Mouse (Mus musculus): Measurements from ENCODE around the gene Ift140. TPM values are rescaled to one million over a fixed set of nuclear protein-coding genes. Genes with fewer than 3 reads are reported as not detected.
A peak's percentile ranks its signal among the peaks of the same experiment; 100 is the strongest.
"Not testable (repeated sequence)": the region's sequence is repeated elsewhere in the genome, so short reads cannot be mapped to it uniquely, and the experiment has no call there.

The Ift140 gene
- polyA plus RNA-seq, 1 experiment from 2014 or later, result 19.1 TPM

DNA sequence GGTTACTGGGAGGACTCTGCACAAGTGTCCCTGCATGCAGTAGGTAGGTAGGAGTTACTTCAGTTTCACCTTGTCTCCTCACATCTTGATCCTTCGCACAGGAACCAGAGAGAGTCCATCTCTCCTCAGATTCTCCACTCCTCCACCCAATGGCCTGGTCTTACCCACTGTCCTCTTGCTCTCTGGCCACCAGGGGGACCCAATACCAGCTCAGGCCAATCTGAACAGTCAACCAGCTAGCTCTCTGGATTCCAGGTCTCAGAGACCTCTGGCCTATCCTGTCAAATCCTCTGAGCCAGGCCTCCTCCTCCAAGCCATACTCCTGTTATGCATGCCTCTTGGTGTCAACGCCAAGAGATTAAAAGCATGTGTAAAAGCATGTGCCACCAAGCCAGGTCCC lies 93.7 kb downstream of the Ift140 start:
- no peaks in the 10 kb centered on the region for H3K9me3 ChIP-seq
- H3K4me2 ChIP-seq (replicated peaks), result no peak overlapping the region
- peaks cover 9% of the 10 kb centered on the region for H3K4me1 ChIP-seq (replicated peaks)
- no peak for ATAC-seq
- no peak overlapping the region for H3K9ac ChIP-seq (replicated peaks)
- 80% methylated on average over 2 of the region's 2 CpGs for WGBS
- peaks cover 88% of the 10 kb centered on the region for H3K36me3 ChIP-seq
- H3K27ac ChIP-seq, result no peak overlapping the region
- H3K27me3 ChIP-seq, result no peaks in the 10 kb centered on the region
- no peak overlapping the region for H3K4me3 ChIP-seq (replicated peaks)

- Histone ChIP-seq H3K27me3 (no peaks in the 10 kb centered on the region), H3K9ac (replicated peaks) (no peak overlapping the region), H3K4me2 (replicated peaks) (no peak overlapping the region), H3K36me3 (peaks cover 78% of the 10 kb centered on the region), H3K27ac (no peak overlapping the region), H3K9me3 (no peaks in the 10 kb centered on the region), H3K4me1 (replicated peaks) (peaks cover 16% of the 10 kb centered on the region), H3K4me3 (replicated peaks) (no peak overlapping the region)
- ATAC-seq, result no peak
- 97% methylated on average over 6 of the region's 6 CpGs for WGBS
Measured at GRCm38 (mm10) chr17:25110590-25110989, 94.7 kb downstream of the Ift140 start.

DNA sequence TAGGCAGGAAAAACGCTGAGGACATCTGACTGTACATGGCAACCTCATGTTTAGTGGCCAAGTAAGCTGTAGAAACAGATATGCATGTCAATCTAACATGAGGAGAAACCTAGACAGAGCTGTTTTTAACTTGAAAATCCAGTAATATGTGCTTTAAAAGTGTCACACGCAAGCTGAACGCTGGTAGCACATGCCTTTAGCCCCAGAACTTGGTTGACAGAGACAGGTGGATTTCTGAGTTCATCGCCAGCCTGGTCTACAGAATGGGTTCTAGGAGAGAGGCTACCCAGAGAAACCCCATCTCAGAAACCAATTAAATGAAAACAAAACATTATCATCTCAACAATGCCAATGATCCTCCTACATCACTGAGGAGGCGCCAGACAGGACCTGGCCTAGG lies 95.3 kb downstream of the Ift140 start:
- no peaks in the 10 kb centered on the region for H3K9me3 ChIP-seq
- peaks cover 19% of the 10 kb centered on the region for H3K4me1 ChIP-seq (replicated peaks)
- no peak overlapping the region for H3K27ac ChIP-seq
- no peak overlapping the region for H3K9ac ChIP-seq (replicated peaks)
- no peak overlapping the region for H3K4me3 ChIP-seq (replicated peaks)
- 95% methylated on average over 5 of the region's 5 CpGs for WGBS
- no peaks in the 10 kb centered on the region for H3K27me3 ChIP-seq
- H3K4me2 ChIP-seq (replicated peaks), result no peak overlapping the region
- peaks cover 72% of the 10 kb centered on the region for H3K36me3 ChIP-seq
- ATAC-seq, result no peak

DNA sequence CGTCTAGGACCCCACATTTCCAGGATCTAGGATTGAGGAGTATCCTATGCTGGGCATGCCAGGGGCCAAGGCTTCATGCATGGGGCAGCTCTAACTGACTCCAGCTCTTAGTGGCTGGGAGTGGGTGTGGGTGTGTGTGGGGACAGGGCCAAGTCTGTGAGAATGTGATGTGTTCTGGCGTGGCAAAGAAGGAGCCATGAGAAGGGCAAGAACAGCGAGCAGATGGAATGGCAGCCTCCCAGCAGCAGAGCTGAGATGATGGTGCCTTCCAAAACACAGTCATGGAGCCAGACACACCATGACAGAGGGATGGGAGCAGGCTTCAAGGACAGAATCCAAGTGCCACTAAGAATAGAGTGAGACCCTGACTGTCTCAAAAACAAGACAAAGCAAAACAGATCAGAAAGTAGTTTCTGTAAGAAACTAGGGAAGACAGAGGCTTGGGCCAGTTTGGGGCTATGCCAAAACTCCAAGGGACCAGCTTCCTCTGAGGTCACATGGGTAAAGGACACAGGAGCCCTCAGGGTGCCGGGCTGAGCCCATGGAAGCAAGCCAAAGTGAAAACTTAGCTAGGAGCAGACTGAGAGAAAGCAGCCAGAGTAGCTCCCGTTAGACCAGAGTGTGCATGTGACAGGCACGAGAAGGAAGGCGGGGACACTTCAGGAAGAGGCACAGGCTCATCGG lies 96.0 kb downstream of the Ift140 start:
- Histone ChIP-seq H3K27me3 (no peaks in the 10 kb centered on the region), H3K9ac (replicated peaks) (no peak overlapping the region), H3K27ac (no peak overlapping the region), H3K9me3 (no peaks in the 10 kb centered on the region), H3K4me1 (replicated peaks) (peaks cover 22% of the 10 kb centered on the region), H3K36me3 (peaks cover 65% of the 10 kb centered on the region), H3K4me2 (replicated peaks) (no peak overlapping the region), H3K4me3 (replicated peaks) (no peak overlapping the region)
- WGBS, result 94% methylated on average over 8 of the region's 8 CpGs
- no peak for ATAC-seq

DNA sequence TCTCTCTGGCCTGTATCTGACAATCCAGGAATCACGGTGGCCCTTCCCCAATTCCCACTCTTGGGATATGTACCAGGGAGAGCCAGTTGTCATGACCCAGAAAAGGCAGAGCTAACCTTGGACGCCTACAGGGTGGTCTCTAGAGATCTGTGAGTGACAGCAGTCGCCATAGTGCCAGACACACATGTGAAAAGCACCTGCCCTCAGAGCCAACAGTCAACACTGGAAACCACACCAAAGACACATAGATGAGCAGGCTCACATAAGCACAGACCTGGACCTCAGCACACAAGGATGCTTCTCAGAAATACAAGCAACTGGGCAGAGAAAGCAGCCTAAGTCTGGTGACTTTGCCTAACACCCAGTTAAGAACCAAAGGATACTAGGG lies 96.5 kb downstream of the Ift140 start:
- ATAC-seq, result no peak
- H3K4me2 ChIP-seq (replicated peaks), result no peak overlapping the region
- H3K9ac ChIP-seq (replicated peaks), result no peak overlapping the region
- H3K4me1 ChIP-seq (replicated peaks), result peaks cover 22% of the 10 kb centered on the region
- H3K4me3 ChIP-seq (replicated peaks), result no peak overlapping the region
- 88% methylated on average over 3 of the region's 3 CpGs for WGBS
- H3K36me3 ChIP-seq, result peaks cover 60% of the 10 kb centered on the region
- no peaks in the 10 kb centered on the region for H3K9me3 ChIP-seq
- H3K27ac ChIP-seq, result no peak overlapping the region
- no peaks in the 10 kb centered on the region for H3K27me3 ChIP-seq

- Histone ChIP-seq H3K4me1 (replicated peaks) (peaks cover 22% of the 10 kb centered on the region), H3K27me3 (peaks cover 6% of the 10 kb centered on the region; the same call in 1 of the 2 replicates), H3K9ac (replicated peaks) (peak overlapping the region; percentile 78), H3K4me3 (replicated peaks) (peak overlapping the region; percentile 59), H3K27ac (peak overlapping the region; percentile 84), H3K36me3 (peaks cover 36% of the 10 kb centered on the region), H3K9me3 (no peaks in the 10 kb centered on the region), H3K4me2 (replicated peaks) (peak overlapping the region; percentile 91)
- peak; percentile 71 for ATAC-seq
- WGBS, result 13% methylated on average over 23 of the region's 23 CpGs
Measured at GRCm38 (mm10) chr17:25114908-25115645, 99.2 kb downstream of the Ift140 start.

GRCm38 (mm10) chr17:25115664-25116432 lies 100.0 kb downstream of the Ift140 start, which contains the start of gene Telo2:
Gene Telo2, minus strand, starts transcription at chr17:25115967.
- 5% methylated on average over 40 of the region's 40 CpGs for WGBS

DNA sequence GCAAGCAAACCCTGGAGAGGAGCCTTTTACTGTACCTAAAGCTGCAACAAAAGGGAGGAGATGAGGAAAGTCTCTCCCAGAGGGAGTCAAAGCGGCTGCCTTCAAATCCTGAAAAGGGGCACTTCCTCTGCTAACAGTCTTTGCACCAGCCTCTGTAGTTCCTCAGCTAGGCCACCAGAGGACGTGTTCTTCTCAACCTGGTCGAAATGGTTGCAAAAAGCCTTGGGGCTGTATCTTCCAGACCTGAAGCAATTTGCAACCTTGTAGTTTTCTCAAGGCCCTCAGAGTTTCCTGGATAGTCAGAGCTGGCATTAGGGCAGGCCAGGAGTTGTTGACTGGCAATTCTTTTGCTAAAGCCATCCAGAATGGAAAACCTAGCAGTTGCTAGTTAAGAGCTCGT lies 101.4 kb downstream of the Ift140 start:
- Histone ChIP-seq H3K36me3 (peaks cover 14% of the 10 kb centered on the region; the same call in 1 of the 2 replicates), H3K9me3 (no peaks in the 10 kb centered on the region), H3K4me2 (replicated peaks) (no peak overlapping the region), H3K27ac (no peak overlapping the region), H3K4me1 (replicated peaks) (peaks cover 22% of the 10 kb centered on the region), H3K27me3 (peaks cover 11% of the 10 kb centered on the region; the same call in 1 of the 2 replicates), H3K4me3 (replicated peaks) (no peak overlapping the region), H3K9ac (replicated peaks) (no peak overlapping the region)
- 35% methylated on average over 4 of the region's 4 CpGs for WGBS
- ATAC-seq, result no peak

More at GRCm38 (mm10) chr17:25115664-25116432, 100.0 kb downstream of the Ift140 start, which contains the start of gene Telo2:
- ATAC-seq, result peak; percentile 96
- Histone ChIP-seq H3K27me3 (peaks cover 6% of the 10 kb centered on the region; the same call in 1 of the 2 replicates), H3K9me3 (no peaks in the 10 kb centered on the region), H3K9ac (replicated peaks) (peak within 1 kb of the TSS; percentile 78), H3K4me3 (replicated peaks) (peak within 1 kb of the TSS; percentile 59), H3K27ac (peak within 1 kb of the TSS; percentile 84), H3K36me3 (peaks cover 28% of the 10 kb centered on the region), H3K4me2 (replicated peaks) (peak within 1 kb of the TSS; percentile 91), H3K4me1 (replicated peaks) (peaks cover 22% of the 10 kb centered on the region)

DNA sequence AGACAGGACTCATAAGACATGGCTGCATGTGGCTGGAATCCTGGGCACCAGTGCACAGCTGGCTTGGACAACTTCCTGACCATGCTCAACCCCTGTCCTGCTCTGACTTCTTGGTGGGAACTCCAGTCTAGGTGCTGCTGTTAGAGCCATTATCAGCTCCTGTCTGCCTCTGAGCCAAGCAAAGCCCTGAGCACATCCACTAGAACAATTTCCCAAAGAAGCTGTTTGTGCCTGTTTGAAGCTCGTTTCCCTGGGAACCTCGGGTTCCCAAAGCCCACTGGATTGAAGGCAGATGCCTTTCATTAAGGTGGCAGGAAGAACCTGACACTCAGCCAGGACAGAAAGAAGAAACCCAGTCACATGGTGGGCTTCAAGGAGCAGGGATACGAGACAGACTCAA lies 104.5 kb downstream of the Ift140 start, which contains the start of gene Ptx4:
TSS of gene Ptx4 (plus strand) at position 355 of the 400 bp plus-strand sequence.
- H3K36me3 ChIP-seq, result no peaks in the 10 kb centered on the region
- ATAC-seq, result no peak
- H3K4me1 ChIP-seq (replicated peaks), result peaks cover 6% of the 10 kb centered on the region; the same call in 1 of the 2 replicates
- H3K27me3 ChIP-seq, result peaks cover 14% of the 10 kb centered on the region
- 50% methylated on average over 3 of the region's 3 CpGs for WGBS
- no peak within 1 kb of the TSS for H3K4me2 ChIP-seq (replicated peaks)
- no peak within 1 kb of the TSS for H3K9ac ChIP-seq (replicated peaks)
- no peak within 1 kb of the TSS for H3K27ac ChIP-seq
- no peak within 1 kb of the TSS for H3K4me3 ChIP-seq (replicated peaks)
- H3K9me3 ChIP-seq, result no peaks in the 10 kb centered on the region

- no peaks in the 10 kb centered on the region for H3K36me3 ChIP-seq
- 26% methylated on average over 7 of the region's 7 CpGs for WGBS
- H3K9me3 ChIP-seq, result no peaks in the 10 kb centered on the region
- no peaks in the 10 kb centered on the region for H3K4me1 ChIP-seq (replicated peaks)
- H3K4me2 ChIP-seq (replicated peaks), result no peak overlapping the region
- H3K27ac ChIP-seq, result no peak overlapping the region
- H3K27me3 ChIP-seq, result peaks cover 7% of the 10 kb centered on the region; the same call in 1 of the 2 replicates
- no peak overlapping the region for H3K9ac ChIP-seq (replicated peaks)
- ATAC-seq, result no peak
- H3K4me3 ChIP-seq (replicated peaks), result no peak overlapping the region
Measured at GRCm38 (mm10) chr17:25123979-25124378, 108.1 kb downstream of the Ift140 start.

DNA sequence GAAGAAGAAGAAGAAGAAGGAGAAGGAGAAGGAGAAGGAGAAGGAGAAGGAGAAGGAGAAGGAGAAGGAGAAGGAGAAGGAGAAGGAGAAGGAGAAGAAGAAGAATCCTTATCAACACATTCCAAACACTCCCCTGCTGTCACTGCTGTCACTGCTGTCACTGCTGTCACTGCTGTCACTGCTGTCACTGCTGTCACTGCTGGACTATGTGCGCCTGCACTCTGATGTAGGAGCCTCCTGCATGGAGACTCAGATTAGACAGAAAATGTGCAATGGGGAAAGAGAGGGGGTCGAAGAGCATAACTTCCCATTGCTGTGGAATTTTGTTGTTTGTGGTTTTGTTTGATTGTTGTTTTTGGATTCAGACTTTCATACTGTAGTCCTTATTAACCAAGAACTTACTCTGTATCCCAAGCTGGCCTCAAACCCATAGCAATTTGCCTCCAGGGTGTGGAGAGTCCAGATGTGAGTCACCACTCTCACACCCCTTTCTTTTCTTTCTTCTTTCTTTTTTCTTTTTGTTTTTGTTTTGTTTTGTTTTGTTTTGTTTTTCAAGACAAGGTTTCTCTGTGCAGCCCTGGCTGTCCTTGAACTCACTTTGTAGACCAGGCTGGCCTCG lies 109.7 kb downstream of the Ift140 start:
- H3K27ac ChIP-seq; H3K27me3 ChIP-seq; H3K9me3 ChIP-seq; H3K36me3 ChIP-seq; ATAC-seq; H3K4me3 ChIP-seq (replicated peaks); H3K9ac ChIP-seq (replicated peaks); H3K4me1 ChIP-seq (replicated peaks); H3K4me2 ChIP-seq (replicated peaks): not testable (repeated sequence)
- 75% methylated on average over 3 of the region's 3 CpGs for WGBS

Measured in midbrain, embryonic 13.5 days (tissue).